ENCODE assay signal across 20 mouse cellular contexts in the genomic region with DNA sequence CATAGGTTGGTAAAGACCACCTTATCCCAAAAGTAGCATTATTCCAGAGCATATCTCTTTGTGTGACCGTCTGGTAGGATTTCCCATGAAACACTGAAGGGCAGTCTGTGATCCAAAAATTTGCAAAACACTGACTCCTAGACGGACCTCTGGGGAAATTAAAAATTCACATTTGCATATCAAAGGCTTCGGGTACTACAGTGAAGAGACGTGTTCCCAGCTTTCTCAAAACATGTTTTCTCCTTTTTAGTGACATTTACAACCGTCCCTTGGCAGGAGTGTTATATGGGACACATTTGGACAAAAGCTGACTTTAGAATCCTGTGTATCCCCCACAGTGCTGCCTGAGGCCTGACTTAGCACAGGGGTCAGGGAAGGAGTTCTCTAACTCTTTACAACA.
DNase-seq lines count a peak whose midpoint lies in the region; ATAC-seq and TF ChIP-seq lines count a peak whose summit lies in the region.
"Had no signal": no experiment of that assay in that cellular context is flagged by ENCODE, and none has a peak within 500 bp of the region (broad histone marks: within the 10 kb centered on the region; RNA-seq: fewer than 3 reads in every experiment).

No protein-coding gene starts in this region.

- no peak for ATAC-seq in hindbrain, embryonic 12.5 days (ENCODE audit: low FRiP score)
- no peak for ATAC-seq in hindbrain, postnatal 0 days
- ATAC-seq in kidney, postnatal 0 days (replicated peaks; ENCODE audit: low FRiP score, low read depth): no peak
- no peak for ATAC-seq in midbrain, embryonic 14.5 days (ENCODE audit: low FRiP score, low TSS enrichment)
- ATAC-seq in midbrain, embryonic 15.5 days (replicated peaks): no peak; the same call in 1 of the 2 replicates
- ATAC-seq: forebrain, embryonic 16.5 days had no signal

- H3K4me2 ChIP-seq in hindbrain, embryonic 12.5 days (replicated peaks): no peak overlapping the region
- no peak overlapping the region for H3K4me2 ChIP-seq in hindbrain, postnatal 0 days (ENCODE audit: low read depth, low read length)
- no peak overlapping the region for H3K4me2 ChIP-seq in kidney, postnatal 0 days (ENCODE audit: low read length)
- no peak overlapping the region for H3K4me2 ChIP-seq in midbrain, embryonic 14.5 days (ENCODE audit: low read length)
- no peak overlapping the region for H3K4me2 ChIP-seq in midbrain, embryonic 15.5 days
- H3K4me2 ChIP-seq: embryonic facial prominence, embryonic 13.5 days; forebrain, embryonic 12.5 days had no signal

- no peaks in the 10 kb centered on the region for H3K27me3 ChIP-seq in hindbrain, embryonic 12.5 days
- H3K27me3 ChIP-seq in hindbrain, postnatal 0 days (ENCODE audit: insufficient read depth, low read length): no peaks in the 10 kb centered on the region
- no peaks in the 10 kb centered on the region for H3K27me3 ChIP-seq in kidney, postnatal 0 days (ENCODE audit: insufficient read depth, low read length)
- H3K27me3 ChIP-seq in kidney, adult 2 months (replicated peaks; ENCODE audit: control insufficient read depth, insufficient read depth, low read length): no peaks in the 10 kb centered on the region
- no peaks in the 10 kb centered on the region for H3K27me3 ChIP-seq in midbrain, embryonic 14.5 days (ENCODE audit: control insufficient read depth, insufficient read depth, low read length)
- H3K27me3 ChIP-seq in midbrain, embryonic 15.5 days (replicated peaks): no peaks in the 10 kb centered on the region
- peaks cover 70% of the 10 kb centered on the region for H3K27me3 ChIP-seq in limb, embryonic 10.5 days (ENCODE audit: low read depth, poor library complexity, severe bottlenecking)

- no peak overlapping the region for H3K4me3 ChIP-seq in hindbrain, embryonic 12.5 days
- H3K4me3 ChIP-seq in hindbrain, postnatal 0 days (ENCODE audit: low read length): no peak overlapping the region
- no peak overlapping the region for H3K4me3 ChIP-seq in kidney, postnatal 0 days (replicated peaks; ENCODE audit: low read depth, low read length)
- H3K4me3 ChIP-seq in kidney, adult 2 months (ENCODE audit: insufficient read depth, low read depth, low read length): no peak overlapping the region
- H3K4me3 ChIP-seq in midbrain, embryonic 14.5 days (replicated peaks; ENCODE audit: low read depth, low read length): no peak overlapping the region
- H3K4me3 ChIP-seq in midbrain, embryonic 15.5 days: no peak overlapping the region
- H3K4me3 ChIP-seq in limb, embryonic 10.5 days: no peak overlapping the region
- H3K4me3 ChIP-seq: embryonic facial prominence, embryonic 13.5 days; forebrain, embryonic 12.5 days; heart, embryonic 10.5 days had no signal

- TF ChIP-seq POLR2A in kidney, adult 2 months (IDR thresholded peaks at IDR 0.05; ENCODE audit: low read depth, low read length): no peak

- no peak overlapping the region for H3K9ac ChIP-seq in hindbrain, embryonic 12.5 days
- H3K9ac ChIP-seq in hindbrain, postnatal 0 days (replicated peaks; ENCODE audit: low read length): no peak overlapping the region
- H3K9ac ChIP-seq in kidney, postnatal 0 days (ENCODE audit: low read depth, low read length): no peak overlapping the region
- H3K9ac ChIP-seq in midbrain, embryonic 14.5 days (replicated peaks; ENCODE audit: low read length): no peak overlapping the region
- no peak overlapping the region for H3K9ac ChIP-seq in midbrain, embryonic 15.5 days
- H3K9ac ChIP-seq: embryonic facial prominence, embryonic 13.5 days; forebrain, embryonic 12.5 days had no signal

- WGBS in hindbrain, embryonic 12.5 days: 36% methylated on average over 5 of the region's 5 CpGs
- WGBS in hindbrain, postnatal 0 days: 28% methylated on average over 5 of the region's 5 CpGs
- WGBS in kidney, postnatal 0 days: 50% methylated on average over 5 of the region's 5 CpGs
- WGBS in kidney, adult 2 months: 74% methylated on average over 5 of the region's 5 CpGs
- 19% methylated on average over 5 of the region's 5 CpGs for WGBS in midbrain, embryonic 14.5 days
- WGBS in midbrain, embryonic 15.5 days: 24% methylated on average over 5 of the region's 5 CpGs
- WGBS in limb, embryonic 10.5 days: 49% methylated on average over 5 of the region's 5 CpGs

- DNase-seq in hindbrain, postnatal 0 days (ENCODE audit: low spot score): no peak
- peak; percentile 64 for DNase-seq in kidney, postnatal 0 days (ENCODE audit: low spot score)
- DNase-seq in kidney, adult 2 months: no peak
- DNase-seq in midbrain, embryonic 14.5 days: peak; percentile 63
- DNase-seq in limb, embryonic 10.5 days (ENCODE audit: low spot score): no peak
- no peak for DNase-seq in urinary bladder, postnatal 36 days (ENCODE audit: low spot score in 2 of 2)
- DNase-seq: adrenal gland, postnatal 10 days; cerebellum, adult 18-20 months; cerebellum, adult 9-11 months; cerebellum, postnatal 36 days; gastrocnemius, postnatal 10 days; heart, adult 18-20 months; heart, postnatal 10 days; heart, postnatal 4 days had no signal

- H3K9me3 ChIP-seq in hindbrain, embryonic 12.5 days (replicated peaks): no peaks in the 10 kb centered on the region
- H3K9me3 ChIP-seq in hindbrain, postnatal 0 days (ENCODE audit: low read length): no peaks in the 10 kb centered on the region
- H3K9me3 ChIP-seq in kidney, postnatal 0 days (replicated peaks; ENCODE audit: low read length): no peaks in the 10 kb centered on the region
- no peaks in the 10 kb centered on the region for H3K9me3 ChIP-seq in midbrain, embryonic 14.5 days (ENCODE audit: control insufficient read depth, low read length)
- no peaks in the 10 kb centered on the region for H3K9me3 ChIP-seq in midbrain, embryonic 15.5 days
- H3K9me3 ChIP-seq in limb, embryonic 10.5 days (replicated peaks): no peaks in the 10 kb centered on the region
- H3K9me3 ChIP-seq: embryonic facial prominence, embryonic 13.5 days; forebrain, embryonic 12.5 days; heart, embryonic 10.5 days had no signal

- H3K27ac ChIP-seq in hindbrain, embryonic 12.5 days: 0 out of 2 replicates have a peak overlapping the region, but pooled peaks have one; percentile 31
- no peak overlapping the region for H3K27ac ChIP-seq in hindbrain, postnatal 0 days
- H3K27ac ChIP-seq in kidney, postnatal 0 days: no peak overlapping the region
- H3K27ac ChIP-seq in kidney, adult 2 months (ENCODE audit: insufficient read depth, low read depth, low read length): no peak overlapping the region
- peak overlapping the region; percentile 58; the same call in 1 of the 2 replicates for H3K27ac ChIP-seq in midbrain, embryonic 14.5 days (replicated peaks; ENCODE audit: low read depth, low read length)
- H3K27ac ChIP-seq in midbrain, embryonic 15.5 days: no peak overlapping the region
- H3K27ac ChIP-seq in limb, embryonic 10.5 days: peak overlapping the region; percentile 64; the same call in 1 of the 2 replicates
- H3K27ac ChIP-seq: embryonic facial prominence, embryonic 13.5 days; forebrain, embryonic 12.5 days had no signal

- peaks cover 36% of the 10 kb centered on the region for H3K4me1 ChIP-seq in hindbrain, embryonic 12.5 days
- no peaks in the 10 kb centered on the region for H3K4me1 ChIP-seq in hindbrain, postnatal 0 days (ENCODE audit: insufficient read depth, low read length)
- peaks cover 14% of the 10 kb centered on the region for H3K4me1 ChIP-seq in kidney, postnatal 0 days (replicated peaks; ENCODE audit: insufficient read depth, low read length)
- no peaks in the 10 kb centered on the region for H3K4me1 ChIP-seq in kidney, adult 2 months (ENCODE audit: control insufficient read depth, insufficient read depth, low read length)
- peaks cover 23% of the 10 kb centered on the region for H3K4me1 ChIP-seq in midbrain, embryonic 14.5 days (ENCODE audit: control insufficient read depth, insufficient read depth, low read length)
- H3K4me1 ChIP-seq in midbrain, embryonic 15.5 days: peaks cover 31% of the 10 kb centered on the region
- peaks cover 70% of the 10 kb centered on the region for H3K4me1 ChIP-seq in limb, embryonic 10.5 days

- no peaks in the 10 kb centered on the region for H3K36me3 ChIP-seq in hindbrain, embryonic 12.5 days
- no peaks in the 10 kb centered on the region for H3K36me3 ChIP-seq in hindbrain, postnatal 0 days (ENCODE audit: insufficient read depth, low read length)
- H3K36me3 ChIP-seq in kidney, postnatal 0 days (ENCODE audit: insufficient read depth, low read length): no peaks in the 10 kb centered on the region
- H3K36me3 ChIP-seq in kidney, adult 2 months (ENCODE audit: control insufficient read depth, insufficient read depth, low read length): no peaks in the 10 kb centered on the region
- no peaks in the 10 kb centered on the region for H3K36me3 ChIP-seq in midbrain, embryonic 14.5 days (ENCODE audit: control insufficient read depth, insufficient read depth, low read length)
- H3K36me3 ChIP-seq in midbrain, embryonic 15.5 days (replicated peaks): no peaks in the 10 kb centered on the region
- no peaks in the 10 kb centered on the region for H3K36me3 ChIP-seq in limb, embryonic 10.5 days
- H3K36me3 ChIP-seq: embryonic facial prominence, embryonic 13.5 days; forebrain, embryonic 12.5 days; heart, embryonic 10.5 days had no signal

- no peak for TF ChIP-seq CTCF in hindbrain, postnatal 0 days (IDR thresholded peaks at IDR 0.05; ENCODE audit: low read depth)
- TF ChIP-seq CTCF in kidney, postnatal 0 days (IDR thresholded peaks at IDR 0.05; ENCODE audit: low read depth): no peak
- TF ChIP-seq CTCF in kidney, adult 2 months (conservative IDR thresholded peaks at IDR 0.05; ENCODE audit: insufficient read depth, insufficient read length, low read depth, low read length): no peak

Comparison
In these comparisons a context has a peak if more than half of its experiments do, and no peak if none do; other contexts are left out.
1. H3K27ac ChIP-seq: peak in hindbrain, embryonic 12.5 days (single experiment), midbrain, embryonic 14.5 days (single experiment) and limb, embryonic 10.5 days (single experiment); none in hindbrain, postnatal 0 days (single experiment), kidney, postnatal 0 days (single experiment), kidney, adult 2 months (single experiment) and midbrain, embryonic 15.5 days (single experiment).
2. DNase-seq: peak in kidney, postnatal 0 days (single experiment) and midbrain, embryonic 14.5 days (single experiment); none in hindbrain, postnatal 0 days (single experiment), kidney, adult 2 months (single experiment), limb, embryonic 10.5 days (single experiment) and urinary bladder, postnatal 36 days (0 of 2).